Comparison of ENCODE assay signal across 12 mouse cellular contexts in the genomic region with DNA sequence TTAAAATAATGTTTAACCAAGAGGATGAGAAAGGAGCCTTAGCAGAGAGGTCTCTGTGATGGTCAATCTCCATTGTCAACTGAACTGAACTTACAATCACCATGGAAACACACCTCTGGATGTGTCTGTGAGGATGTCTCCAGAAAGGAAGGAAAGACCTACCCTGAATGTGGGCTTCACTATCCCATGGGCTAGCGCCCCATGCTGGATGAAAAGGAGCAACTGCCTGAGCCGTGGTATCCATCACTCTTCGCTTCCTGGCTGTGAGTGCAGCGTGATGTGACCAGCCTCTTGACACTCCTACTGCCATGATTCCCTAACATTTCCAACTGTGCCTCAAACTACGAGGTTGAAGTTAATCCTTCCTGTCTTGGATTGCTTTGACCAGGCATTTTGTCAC.
"Had no signal": no experiment of that assay in that cellular context is flagged by ENCODE, and none has a peak within 500 bp of the region (broad histone marks: within the 10 kb centered on the region; RNA-seq: fewer than 3 reads in every experiment).

No protein-coding gene starts in this region.

- H3K9ac ChIP-seq: limb, embryonic 12.5 days; liver, embryonic 15.5 days; lung, embryonic 15.5 days; neural tube, embryonic 12.5 days; stomach, embryonic 15.5 days had no signal

- H3K27ac ChIP-seq: limb, embryonic 12.5 days; liver, embryonic 15.5 days; lung, embryonic 15.5 days; neural tube, embryonic 12.5 days; stomach, embryonic 15.5 days had no signal

- H3K4me1 ChIP-seq: liver, embryonic 15.5 days had no signal

- H3K4me3 ChIP-seq: limb, embryonic 12.5 days; liver, embryonic 15.5 days; lung, embryonic 15.5 days; neural tube, embryonic 12.5 days; stomach, embryonic 15.5 days had no signal

- DNase-seq: kidney, adult 11 months; kidney, postnatal 14 days; layer of hippocampus, adult 9-11 months; layer of hippocampus, postnatal 36 days; liver; midbrain, embryonic 14.5 days; thymus, postnatal 4 days had no signal

- H3K9me3 ChIP-seq: liver, embryonic 15.5 days; lung, embryonic 15.5 days; stomach, embryonic 15.5 days had no signal

- H3K27me3 ChIP-seq: liver, embryonic 15.5 days; lung, embryonic 15.5 days; neural tube, embryonic 12.5 days; stomach, embryonic 15.5 days had no signal

- H3K36me3 ChIP-seq: limb, embryonic 12.5 days; liver, embryonic 15.5 days; lung, embryonic 15.5 days; neural tube, embryonic 12.5 days; stomach, embryonic 15.5 days had no signal

- H3K4me2 ChIP-seq: limb, embryonic 12.5 days; liver, embryonic 15.5 days; lung, embryonic 15.5 days; neural tube, embryonic 12.5 days; stomach, embryonic 15.5 days had no signal
